Mouse (Mus musculus): Measurements from ENCODE around the gene Elavl4. TPM values are rescaled to one million over a fixed set of nuclear protein-coding genes. Genes with fewer than 3 reads are reported as not detected.

The Elavl4 gene
- under 1 TPM; 0.20 to 0.50 TPM for total RNA-seq (2021)
- long read RNA-seq, experiment 1, result 0 reads
- long read RNA-seq, experiment 2, result 0 reads

DNA sequence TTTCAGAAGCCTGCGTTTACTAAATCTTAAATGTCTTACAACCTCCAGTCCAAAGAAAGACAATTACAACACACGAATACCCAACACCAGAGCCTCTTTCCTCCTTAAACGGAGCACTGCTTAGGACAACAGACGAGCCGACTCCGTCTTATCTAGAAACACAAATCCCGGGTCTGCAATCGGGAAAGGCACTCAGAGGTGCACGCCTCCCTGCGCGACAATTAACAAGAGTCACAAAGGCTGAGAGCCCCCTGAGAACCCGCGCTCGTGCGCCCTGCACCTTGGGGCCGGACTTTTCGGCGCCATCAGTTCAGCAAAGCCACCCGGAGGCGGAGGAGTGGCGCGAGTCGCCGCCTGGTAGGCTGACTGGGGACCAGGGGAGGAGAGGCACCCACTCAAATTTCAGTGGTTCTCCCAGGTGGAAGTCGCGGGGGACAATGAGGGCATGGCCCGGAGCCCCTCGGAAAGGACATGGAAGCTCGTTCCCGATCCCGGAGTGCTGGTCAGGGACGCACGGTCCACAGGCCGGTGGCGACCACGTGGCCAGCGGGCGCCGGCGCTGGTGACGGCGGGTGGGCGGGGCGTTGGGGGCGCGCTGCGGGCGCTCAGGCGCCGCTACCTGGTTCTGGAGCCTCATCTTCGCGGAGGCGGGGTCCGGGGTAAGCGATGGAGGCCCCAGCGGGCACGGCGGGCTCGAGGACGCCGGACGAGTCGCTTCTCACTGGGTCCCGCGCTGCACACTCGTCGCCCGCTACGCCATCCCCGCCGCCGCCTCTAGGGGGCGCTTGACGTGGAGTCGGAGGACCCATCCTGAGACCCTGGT, at the start of gene Elavl4:
TSS of gene Elavl4 (minus strand) at position 732 of the 823 bp plus-strand sequence.
- intact Hi-C loops (cut with DNase I), result loop anchor here (10.0 kb wide), 1 partner anchor 227 kb away; no protein-coding TSS in a partner anchor
- peak; percentile 47 to 57 for DNase-seq

DNA sequence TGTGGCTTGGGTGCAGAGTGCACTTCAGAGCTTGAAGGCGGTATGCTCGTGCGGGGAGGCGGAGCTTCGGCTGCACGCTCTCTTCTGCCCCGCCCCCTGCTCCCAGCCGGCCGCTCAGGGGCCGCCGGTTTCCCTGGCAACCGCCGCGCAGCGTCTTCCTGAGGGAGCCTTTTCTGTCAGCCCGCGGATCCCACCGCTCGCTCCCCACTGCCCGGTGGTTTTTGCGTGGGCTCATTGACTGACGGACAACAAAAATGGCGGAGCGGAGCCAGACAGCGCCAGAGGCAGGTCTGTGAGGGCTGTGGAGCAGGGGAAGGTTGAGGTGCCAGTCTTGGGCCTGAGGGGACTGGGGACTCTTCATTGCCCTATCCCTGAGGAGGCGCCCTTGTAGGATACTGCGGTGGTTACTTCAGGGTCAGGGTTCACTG, 45.9 kb upstream of the Elavl4 start, which contains the start of gene Agbl4:
TSS of gene Agbl4 (plus strand) at position 44 of the 428 bp plus-strand sequence.
- intact Hi-C loops (cut with DNase I), result no loop called here
- peak; percentile 36 to 58 for DNase-seq

DNA sequence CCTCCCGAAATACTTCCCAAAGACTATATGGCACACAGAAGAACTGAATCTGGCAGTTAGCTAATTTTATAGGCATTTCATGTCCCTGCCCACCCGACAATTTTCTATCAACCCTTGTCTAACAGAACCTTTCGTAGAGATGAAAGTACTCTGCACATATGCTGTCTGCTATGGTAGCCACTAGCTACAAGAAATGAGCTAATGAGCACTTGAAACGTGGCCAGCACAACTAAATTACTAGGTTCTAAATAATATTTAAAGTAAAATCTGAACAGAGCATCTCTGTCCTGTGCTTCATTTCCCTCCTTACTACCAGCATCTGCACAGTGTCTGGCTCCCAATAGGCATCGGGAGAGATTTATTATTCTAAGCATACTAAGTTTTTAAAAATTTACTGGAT, 44.5 kb upstream of the Elavl4 start:
- intact Hi-C loops (cut with DNase I), result no loop called here
- no peak for DNase-seq

DNA sequence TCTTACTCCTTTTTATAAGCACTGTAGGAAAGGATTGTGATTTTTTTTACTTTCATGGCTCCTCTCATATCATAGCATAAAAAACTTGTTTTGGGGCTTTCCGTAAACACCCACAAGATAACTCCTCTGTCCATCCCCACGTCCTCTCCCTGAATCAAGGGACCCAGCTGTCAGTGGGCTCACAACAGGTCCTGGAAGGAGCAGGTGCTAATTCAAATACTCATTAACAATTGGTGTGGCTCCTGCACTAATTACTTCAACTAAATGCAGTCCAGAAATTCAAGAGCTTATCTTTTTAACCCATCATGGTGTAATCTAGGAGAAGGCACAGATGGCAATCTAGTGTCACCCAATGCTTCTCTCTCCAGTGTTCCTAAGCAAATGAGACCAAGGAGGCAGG, 8.9 kb upstream of the Elavl4 start:
- intact Hi-C loops (cut with DNase I), result no loop called here
- DNase-seq, result no peak

DNA sequence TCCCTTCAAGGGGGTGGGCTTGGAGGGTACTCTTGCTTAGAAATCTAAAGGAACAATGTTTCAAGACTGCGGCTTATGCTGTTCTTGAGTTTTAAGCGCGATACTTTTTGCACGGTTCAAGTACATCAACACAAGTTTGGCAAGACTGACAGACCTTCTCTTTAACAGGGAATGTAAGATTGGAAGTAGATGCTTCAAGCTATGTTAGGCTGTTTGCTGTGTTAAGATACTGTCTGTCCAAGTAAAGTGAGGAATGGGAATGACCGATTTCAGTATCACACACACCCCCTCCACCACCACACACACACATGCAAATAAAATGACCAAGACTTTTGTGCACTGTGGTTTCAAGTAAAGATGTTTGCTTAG, 276 bp upstream of the Elavl4 start:
- intact Hi-C loops (cut with DNase I), result loop anchor here (10.0 kb wide), 1 partner anchor 227 kb away; no protein-coding TSS in a partner anchor
- DNase-seq, result no peak

DNA sequence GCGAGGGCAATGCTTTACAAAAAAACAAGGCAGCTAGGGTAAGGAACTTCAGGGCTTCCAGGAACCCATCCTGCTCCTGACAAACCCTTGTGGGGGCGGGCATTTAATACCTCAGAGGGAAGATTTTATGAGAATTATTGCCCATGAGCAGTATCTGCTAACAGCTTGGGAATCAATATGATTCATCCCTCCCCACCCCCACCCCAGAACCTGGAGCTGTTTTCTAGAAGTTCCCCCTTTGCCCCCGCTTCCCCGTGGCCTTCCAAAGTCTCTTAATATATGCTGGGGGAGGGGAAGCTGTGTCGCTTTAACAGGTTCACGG, 892 bp downstream of the Elavl4 start:
- DNase-seq, result no peak
- intact Hi-C loops (cut with DNase I), result loop anchor here (10.0 kb wide), 1 partner anchor 226 kb away; no protein-coding TSS in a partner anchor

DNA sequence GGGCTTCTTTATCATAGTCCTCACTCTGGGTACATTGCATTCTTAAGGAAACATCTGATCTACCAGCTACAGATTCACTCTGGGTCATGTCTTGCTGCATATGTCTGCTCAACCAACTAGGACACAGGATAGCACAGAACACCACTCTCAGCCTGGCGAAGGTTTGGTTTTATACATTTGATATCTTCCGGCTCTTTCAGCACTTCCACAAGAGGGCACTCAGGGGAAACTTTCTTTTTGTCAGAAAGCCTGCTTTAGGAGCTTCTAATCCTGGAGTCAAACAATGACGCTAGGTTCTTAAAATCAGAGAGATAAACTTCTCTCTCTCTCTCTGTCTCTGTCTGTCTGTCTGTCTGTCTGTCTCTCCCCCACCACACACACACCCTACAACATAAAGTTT, 27.8 kb downstream of the Elavl4 start:
- DNase-seq, result peak in 1 of 2 experiments; percentile 2
- intact Hi-C loops (cut with DNase I), result no loop called here

DNA sequence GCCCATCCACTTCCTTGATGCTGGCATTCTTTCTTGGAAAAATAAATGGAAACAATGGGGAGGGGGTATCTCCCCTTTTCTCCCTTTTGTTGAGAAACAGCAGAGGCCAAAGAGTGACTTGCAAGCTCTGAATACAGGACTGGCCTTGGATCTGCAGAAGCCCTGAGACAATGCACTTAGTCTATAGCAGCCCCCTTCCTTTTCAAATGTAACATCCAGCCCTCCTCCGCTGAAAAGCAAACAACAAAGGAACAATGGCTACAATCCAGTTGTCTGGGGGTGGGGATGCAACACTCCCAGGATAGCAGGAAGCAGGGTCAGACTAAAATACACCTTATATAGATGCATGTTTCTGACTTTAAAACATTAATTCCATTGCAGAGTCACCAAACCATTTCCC, 39.6 kb downstream of the Elavl4 start:
- intact Hi-C loops (cut with DNase I), result no loop called here
- DNase-seq, result no peak

DNA sequence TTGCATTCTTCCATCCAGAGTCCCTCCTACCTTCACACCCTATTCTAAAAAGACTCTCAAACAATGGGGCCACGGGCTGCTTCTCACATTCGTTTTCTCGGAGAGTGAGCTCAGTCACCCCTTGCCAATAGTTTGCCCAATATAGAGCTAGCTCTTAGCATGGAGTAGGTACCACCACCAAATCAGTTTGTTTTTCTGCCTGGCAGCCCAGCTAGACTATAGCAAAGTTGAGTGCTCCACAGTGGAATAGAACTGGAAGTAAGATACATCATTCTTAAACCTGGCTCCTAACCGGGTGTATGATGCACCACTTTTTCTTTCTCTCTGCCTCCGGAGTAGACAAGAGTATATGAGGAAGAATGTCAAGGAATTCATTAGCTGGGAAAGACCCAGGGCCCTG, 44.7 kb downstream of the Elavl4 start:
- intact Hi-C loops (cut with DNase I), result no loop called here
- DNase-seq, result no peak

DNA sequence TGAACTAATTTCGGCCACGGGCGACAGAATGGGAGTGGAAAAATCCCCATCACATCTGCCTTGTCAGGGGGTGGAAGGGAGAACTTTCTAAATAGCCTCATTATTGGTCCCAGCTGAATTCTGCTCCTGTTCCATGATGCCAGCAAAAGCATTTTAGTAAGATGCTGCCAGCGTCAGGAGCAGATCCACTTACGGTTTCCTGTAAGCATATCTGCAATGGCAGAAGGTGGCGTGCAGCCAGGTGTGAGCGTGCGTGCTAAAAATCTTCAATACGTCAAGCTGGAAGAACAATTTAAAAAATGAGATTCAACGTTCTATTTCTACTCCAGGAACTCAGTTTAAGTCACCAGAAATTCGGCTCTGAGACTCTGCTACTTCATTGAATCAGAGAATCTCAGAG, 45.1 kb downstream of the Elavl4 start:
- no peak for DNase-seq
- intact Hi-C loops (cut with DNase I), result no loop called here

DNA sequence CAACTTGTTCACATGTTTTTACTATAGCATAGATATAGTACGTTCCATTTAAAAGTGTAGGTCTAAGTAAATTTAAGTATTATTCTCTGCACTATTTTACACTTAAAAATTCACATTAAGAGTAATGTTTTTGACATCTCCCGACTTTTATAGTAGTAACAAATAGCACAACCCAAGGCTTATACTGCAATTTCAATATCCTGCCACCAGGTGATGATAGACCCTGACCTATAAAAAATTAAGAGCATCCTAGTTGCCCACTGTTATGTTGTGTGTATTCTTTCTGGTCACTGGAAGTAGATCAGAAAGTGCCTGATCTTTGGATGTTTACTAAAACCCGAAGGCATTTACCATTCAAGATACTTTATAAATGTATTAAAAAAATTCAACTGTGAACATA, 55.9 kb downstream of the Elavl4 start:
- intact Hi-C loops (cut with DNase I), result no loop called here
- DNase-seq, result no peak

DNA sequence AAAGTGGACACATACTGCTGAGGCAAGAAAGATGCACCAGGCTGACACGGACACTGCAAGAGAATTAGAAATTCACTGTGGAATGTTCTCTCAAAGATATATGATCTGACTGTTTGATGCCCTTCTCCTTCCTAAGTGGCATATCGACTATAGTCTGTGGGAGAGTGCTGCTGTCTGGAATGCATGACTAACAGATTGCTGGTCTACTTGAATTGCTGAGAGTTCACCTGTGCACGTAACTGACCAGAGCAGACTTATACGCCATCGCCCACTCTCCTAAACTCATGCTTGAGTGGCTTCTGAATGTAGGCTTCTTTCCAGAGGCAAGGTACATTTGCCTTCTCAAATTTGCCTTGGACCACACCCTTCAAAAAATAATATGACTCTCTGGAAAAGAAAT, 58.5 kb downstream of the Elavl4 start:
- intact Hi-C loops (cut with DNase I), result no loop called here
- DNase-seq, result no peak

DNA sequence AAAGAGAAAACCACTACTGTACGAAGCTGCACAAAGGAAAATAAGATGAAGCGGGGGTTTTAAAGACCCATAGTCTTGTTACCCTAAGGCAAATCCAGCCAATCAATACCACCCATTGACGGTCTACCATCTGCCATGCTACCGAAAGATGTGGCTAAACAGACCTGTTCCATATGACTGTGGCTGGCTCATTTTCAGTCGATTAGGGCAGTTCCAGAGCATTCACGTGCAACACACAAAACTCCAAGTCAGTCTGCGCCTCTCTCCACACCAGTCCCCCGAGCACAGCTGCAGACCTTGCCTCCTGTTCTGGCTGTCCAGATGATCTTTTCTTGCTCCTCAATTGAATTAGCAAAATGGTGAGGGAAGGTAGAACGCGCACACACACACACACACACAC, 59.2 kb downstream of the Elavl4 start:
- intact Hi-C loops (cut with DNase I), result no loop called here
- no peak for DNase-seq

DNA sequence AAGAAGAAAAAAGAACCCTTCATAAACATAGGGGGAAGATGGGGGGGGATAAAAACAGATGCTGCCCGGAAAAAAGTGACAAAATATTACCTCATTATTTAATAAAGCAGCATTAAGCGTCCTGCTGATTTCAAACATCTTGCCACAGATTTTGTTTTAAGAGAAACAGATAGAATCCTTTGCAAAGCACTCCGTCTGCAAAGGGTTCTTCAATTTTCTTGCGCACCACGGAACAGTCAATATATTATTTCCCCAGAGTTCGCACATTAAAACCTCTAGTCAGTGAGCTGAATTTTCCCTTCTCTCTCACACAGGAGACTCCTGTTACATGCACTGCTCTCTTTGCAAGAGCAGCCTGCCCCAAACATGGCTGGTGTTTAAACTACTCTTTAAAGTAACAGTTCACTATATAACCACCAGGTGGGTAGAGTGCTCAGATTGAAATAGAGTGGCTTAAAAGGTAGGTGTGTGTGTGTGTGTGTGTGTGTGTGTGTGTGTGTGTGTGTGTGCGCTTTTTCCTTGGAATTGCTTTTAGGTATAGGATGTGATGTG, 61.1 kb downstream of the Elavl4 start:
- DNase-seq, result no peak
- intact Hi-C loops (cut with DNase I), result no loop called here

DNA sequence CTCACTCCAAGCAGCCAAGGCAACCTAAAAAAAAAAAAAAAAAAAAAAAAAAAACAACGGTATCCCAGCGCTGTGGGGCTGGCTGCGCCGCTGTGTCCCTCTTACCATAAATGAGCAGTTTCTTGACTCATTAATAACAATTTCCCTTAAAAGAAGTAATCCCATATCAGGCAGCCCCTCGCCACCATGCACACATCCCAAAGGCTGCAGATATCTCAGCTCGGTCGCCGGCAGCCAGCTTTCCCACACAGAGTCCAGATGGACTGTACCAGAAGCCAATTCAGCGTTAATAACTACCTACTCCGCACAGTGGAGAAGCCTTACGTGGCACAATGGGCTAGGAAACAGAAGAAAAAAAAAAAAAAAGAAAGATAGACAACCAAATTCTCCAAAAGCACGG, 61.7 kb downstream of the Elavl4 start:
- DNase-seq, result no peak
- intact Hi-C loops (cut with DNase I), result no loop called here

DNA sequence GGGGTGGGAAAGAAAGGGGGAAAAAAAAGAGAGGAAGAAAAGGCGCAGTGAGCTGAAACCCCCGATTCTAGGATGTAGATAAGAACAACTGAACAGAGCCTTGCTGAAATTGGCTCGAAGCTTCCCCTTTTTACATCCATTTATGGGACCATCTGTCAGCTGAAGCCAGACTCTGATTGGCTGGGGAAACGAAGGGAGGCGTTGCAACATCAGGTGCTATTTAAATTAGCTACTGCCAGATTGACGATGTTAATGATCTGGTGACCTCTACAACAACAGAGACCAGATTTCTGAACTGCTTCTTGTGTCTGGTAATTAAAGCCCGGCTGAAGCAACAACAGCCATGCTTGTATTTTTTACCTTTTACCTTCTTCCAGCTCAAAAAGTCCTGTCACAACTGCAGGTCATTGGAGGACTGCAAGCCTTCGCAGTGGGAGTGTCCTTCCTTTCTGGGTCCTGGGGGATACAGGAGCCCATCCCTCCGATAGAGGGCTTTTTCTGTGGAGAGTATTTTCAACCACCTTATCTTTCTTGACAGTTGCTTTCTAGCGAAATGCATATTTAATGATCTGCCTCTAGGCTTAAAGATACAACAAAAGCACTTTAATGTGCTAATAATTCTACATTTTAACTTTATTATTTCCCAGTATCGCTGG, 64.2 kb downstream of the Elavl4 start:
- no peak for DNase-seq
- intact Hi-C loops (cut with DNase I), result no loop called here

DNA sequence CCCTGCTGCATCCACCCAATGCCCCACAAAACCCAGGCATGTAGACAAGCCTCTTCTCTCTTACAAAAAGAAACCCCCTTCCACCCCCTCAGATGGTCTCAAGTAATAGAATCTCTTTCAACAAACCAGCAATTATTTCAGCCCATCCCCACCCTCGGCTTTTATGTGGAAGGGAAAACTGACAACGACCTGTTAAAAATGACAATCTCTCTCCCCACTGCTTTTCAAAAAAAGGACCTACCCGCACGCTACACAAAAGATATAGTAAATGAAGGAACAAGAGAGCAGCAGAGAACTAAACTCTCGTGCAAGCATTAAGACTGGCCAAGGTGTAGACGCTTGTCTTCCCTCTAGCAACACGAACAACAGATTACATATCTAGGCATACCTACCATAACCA, 64.9 kb downstream of the Elavl4 start:
- no peak for DNase-seq
- intact Hi-C loops (cut with DNase I), result no loop called here

DNA sequence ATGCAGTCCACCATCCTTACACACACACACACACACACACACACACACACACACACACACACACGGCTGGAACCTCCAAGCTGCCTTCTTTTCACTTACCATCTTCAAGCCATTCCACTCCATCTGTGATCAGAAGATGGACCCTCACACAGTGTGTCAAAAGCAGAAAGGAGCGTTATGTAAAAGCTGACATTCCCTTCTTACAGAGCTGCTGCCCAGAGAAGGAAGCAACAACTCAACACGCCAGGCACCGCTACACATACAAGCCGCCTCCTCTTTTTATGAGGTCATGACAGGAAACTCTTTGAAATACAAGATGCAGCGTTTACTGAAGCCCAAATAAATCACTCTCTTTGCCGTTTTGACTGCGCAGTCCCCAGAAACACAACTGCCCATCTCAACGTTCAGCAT, 65.3 kb downstream of the Elavl4 start:
- intact Hi-C loops (cut with DNase I), result no loop called here
- DNase-seq, result no peak

DNA sequence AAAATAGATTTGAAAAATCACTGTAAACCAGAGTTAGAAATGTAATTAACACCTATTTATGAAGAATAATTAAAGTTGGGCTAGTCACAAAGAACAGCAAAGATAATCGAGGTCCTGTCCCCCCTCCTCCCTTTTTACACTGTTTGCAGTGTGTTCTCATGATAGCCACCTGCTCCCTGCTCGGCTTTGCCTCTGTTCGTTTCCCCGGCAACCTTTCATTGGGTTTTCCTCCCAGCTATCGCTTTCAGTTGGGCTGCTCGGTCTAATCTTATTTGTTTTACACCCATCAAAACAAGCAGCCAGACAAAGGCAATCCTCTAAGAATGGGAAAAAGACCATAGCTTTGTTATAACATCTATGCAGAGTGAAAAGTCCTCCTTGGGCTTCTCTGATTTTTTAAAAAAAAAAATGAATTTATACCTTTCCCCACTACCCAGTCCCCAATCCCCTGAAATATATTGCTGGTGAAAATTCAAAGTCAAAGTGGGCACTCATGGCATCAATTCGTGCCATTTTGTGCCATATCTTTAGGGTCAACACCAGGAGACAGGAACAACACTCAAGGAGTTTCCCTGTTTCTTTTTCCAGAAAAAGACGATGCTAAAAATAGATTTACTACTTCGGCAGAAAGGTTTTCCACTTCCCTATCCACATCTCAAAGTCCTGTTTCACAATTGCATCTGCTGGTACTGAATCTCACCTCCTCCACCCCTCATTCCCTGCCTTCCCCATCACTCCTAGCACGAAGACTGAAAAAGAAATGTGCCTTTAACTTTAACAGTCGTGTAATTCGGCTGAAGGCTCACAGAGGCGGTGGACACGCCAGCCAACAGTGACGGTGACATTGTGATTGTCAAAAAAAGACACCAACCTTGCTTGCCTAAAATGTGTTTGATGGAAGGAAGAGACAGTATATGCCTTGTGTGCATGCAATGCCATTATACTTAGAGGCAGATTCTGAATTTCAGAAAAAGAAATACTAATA, 66.1 kb downstream of the Elavl4 start:
- intact Hi-C loops (cut with DNase I), result no loop called here
- no peak for DNase-seq

DNA sequence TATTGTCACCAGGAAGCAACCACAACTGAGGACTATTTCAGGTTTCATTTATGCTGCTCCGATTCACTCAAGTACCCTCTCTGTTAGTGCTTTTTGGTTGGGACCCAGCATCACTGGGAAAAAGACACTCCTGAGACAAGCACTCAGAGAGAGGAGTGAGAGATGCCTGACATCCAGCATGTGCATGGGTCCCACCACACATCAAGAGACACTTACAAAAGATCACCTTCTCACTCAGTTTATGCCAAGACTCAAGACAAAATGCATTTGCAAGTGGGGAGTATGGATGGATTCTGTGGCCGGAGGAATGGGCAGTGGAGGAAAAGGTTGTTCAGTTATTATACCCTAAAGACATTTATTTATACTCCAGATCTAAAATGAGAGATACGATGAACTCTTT, 67.3 kb downstream of the Elavl4 start:
- no peak for DNase-seq
- intact Hi-C loops (cut with DNase I), result no loop called here

DNA sequence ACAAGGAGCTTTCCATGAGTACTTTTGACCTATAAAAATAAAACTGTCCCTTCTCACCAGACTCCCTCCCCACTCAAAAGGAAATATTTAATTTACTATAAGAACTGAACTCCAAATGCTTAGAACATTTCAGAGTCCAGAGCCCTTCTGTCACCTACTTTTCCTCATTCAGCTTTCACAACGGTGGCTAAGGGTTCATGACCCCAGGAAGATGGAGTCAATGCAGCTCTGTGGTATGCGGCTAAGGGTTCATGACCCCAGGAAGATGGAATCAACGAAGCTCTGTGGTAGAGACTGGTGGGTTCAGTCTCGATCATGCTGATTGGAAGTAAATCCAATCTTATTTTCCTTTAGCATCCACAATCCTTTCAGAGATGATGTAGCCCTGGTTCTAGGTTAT, 81.7 kb downstream of the Elavl4 start:
- intact Hi-C loops (cut with DNase I), result no loop called here
- DNase-seq, result no peak
